Mouse (Mus musculus) stomach, postnatal 0 days (tissue): ENCODE measurements around the gene Cox6a1.

Experiments
- CTCF ChIP-seq: IDR thresholded peaks from 2 replicates; pipeline ENCODE4 v1.5.1; 2016; ENCODE audit warnings: antibody characterized with exemption, low read depth, mild to moderate bottlenecking, moderate library complexity
- EP300 ChIP-seq: optimal IDR thresholded peaks from 2 replicates; pipeline ENCODE3; 2016; ENCODE audit warnings: antibody characterized with exemption

DNA sequence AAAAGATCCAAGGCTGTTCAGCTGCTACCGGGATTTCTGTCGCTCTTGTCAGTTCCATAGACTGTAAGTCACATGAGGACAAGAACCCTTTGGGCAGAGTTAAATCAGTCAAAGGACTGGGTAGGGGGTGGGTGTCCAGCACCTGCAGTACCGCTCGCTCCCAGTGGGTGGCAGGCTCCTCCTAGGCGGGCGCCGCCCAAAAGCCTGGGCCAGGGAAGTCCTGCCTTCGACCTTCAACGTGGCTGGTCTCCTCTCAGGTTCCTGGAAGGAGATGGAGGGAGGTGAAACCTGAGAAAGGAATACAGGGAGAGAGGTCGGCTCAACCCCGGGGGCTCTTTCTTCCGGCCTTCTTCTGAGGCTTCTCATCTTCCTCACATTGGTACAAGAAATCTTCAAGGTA is 10.1 kb upstream of the Cox6a1 start:
- TF ChIP-seq CTCF: peak; percentile 97
- no peak for TF ChIP-seq EP300
